Mouse (Mus musculus) megakaryocyte-erythroid progenitor cell, adult 5-6 weeks (primary cell): ENCODE results near the gene Adar. TPM values are rescaled to one million over a fixed set of nuclear protein-coding genes. Genes with fewer than 3 reads are reported as not detected.
A peak's percentile ranks its signal among the peaks of the same experiment; 100 is the strongest.

Experiments used
- ATAC-seq: replicated peaks from 2 replicates; pipeline ENCODE4 v1.8.0; 2016; ENCODE audit warnings: mild to moderate bottlenecking, inconsistent platforms; ENCODE audit not compliant: severe bottlenecking, poor library complexity, low FRiP score, low TSS enrichment
- total RNA-seq, 2 experiments: library from RNA; stranded (forward) in 1 of 2; stranded (reverse) in 1 of 2; fragments of 200-1000, 215-1000 nt in 1 of 2; fragments of >200 nt in 1 of 2; fragmentation: Nextera tagmentation in 1 of 2; gene quantifications; 2 replicates each; pipeline ENCODE4 v1.2.3; 2014 to 2017

The Adar gene
- total RNA-seq (2014; fragmentation: Nextera tagmentation) (44.0 and 50.6 TPM in 2 replicates), total RNA-seq (2017) (21.0 and 29.4 TPM in 2 replicates)

GRCm38 (mm10) chr3:89714359-89715206 is at the start of gene Adar:
Gene Adar, plus strand, starts transcription at chr3:89715022.
- ATAC-seq, result peak; percentile 85

- no peak for ATAC-seq
These were observed 47.7 kb upstream of the Adar start for GRCm38 (mm10) chr3:89667131-89667530.

- ATAC-seq, result no peak
These were observed 43.5 kb upstream of the Adar start for GRCm38 (mm10) chr3:89671334-89671733.

GRCm38 (mm10) chr3:89672573-89673317 is 42.1 kb upstream of the Adar start:
- no peak for ATAC-seq

- ATAC-seq, result no peak
These were observed 37.2 kb upstream of the Adar start for GRCm38 (mm10) chr3:89677617-89678016.

- no peak for ATAC-seq
These were observed 28.8 kb upstream of the Adar start for GRCm38 (mm10) chr3:89686031-89686430.

GRCm38 (mm10) chr3:89688694-89689581 is 25.9 kb upstream of the Adar start:
- ATAC-seq, result peak; percentile 93

- ATAC-seq, result no peak
These were observed 23.0 kb upstream of the Adar start for GRCm38 (mm10) chr3:89691776-89692175.

- ATAC-seq, result no peak
These were observed 18.5 kb upstream of the Adar start for GRCm38 (mm10) chr3:89696152-89696821.

GRCm38 (mm10) chr3:89698958-89699357 is 15.9 kb upstream of the Adar start:
- no peak for ATAC-seq

GRCm38 (mm10) chr3:89700461-89700860 is 14.4 kb upstream of the Adar start:
- ATAC-seq, result no peak

- no peak for ATAC-seq
These were observed 11.2 kb upstream of the Adar start for GRCm38 (mm10) chr3:89703596-89703995.

GRCm38 (mm10) chr3:89704064-89704463 is 10.8 kb upstream of the Adar start:
- ATAC-seq, result no peak

- peak; percentile 24 for ATAC-seq
These were observed 565 bp downstream of the Adar start for GRCm38 (mm10) chr3:89715207-89715966.

- ATAC-seq, result no peak
These were observed 1.1 kb downstream of the Adar start for GRCm38 (mm10) chr3:89715967-89716256.

- no peak for ATAC-seq
These were observed 7.2 kb downstream of the Adar start for GRCm38 (mm10) chr3:89722032-89722431.

- ATAC-seq, result no peak
These were observed 8.7 kb downstream of the Adar start for GRCm38 (mm10) chr3:89723400-89724084.

GRCm38 (mm10) chr3:89727028-89727427 is 12.2 kb downstream of the Adar start:
- peak; percentile 83 for ATAC-seq
